Mouse (Mus musculus) CH12.LX (cell line): ENCODE data around the gene Grin2c.

Source experiments
- CHD1 ChIP-seq: IDR thresholded peaks from 2 replicates; pipeline ENCODE4 v1.6.1; 2012; ENCODE audit warnings: low read depth, low read length, improper control_type of control experiment, inconsistent platforms
- EP300 ChIP-seq: IDR thresholded peaks from 2 replicates; pipeline ENCODE4 v1.6.1; 2011; ENCODE audit warnings: low read length, improper control_type of control experiment
- MAFK ChIP-seq: IDR thresholded peaks from 2 replicates; pipeline ENCODE4 v1.6.1; 2011; ENCODE audit warnings: low read length, improper control_type of control experiment; ENCODE audit not compliant: insufficient replicate concordance
- MAX ChIP-seq: IDR thresholded peaks from 2 replicates; pipeline ENCODE4 v1.6.1; 2011; ENCODE audit warnings: low read length, improper control_type of control experiment
- POLR2AphosphoS2 ChIP-seq: IDR thresholded peaks from 2 replicates; pipeline ENCODE4 v1.6.1; 2011; ENCODE audit warnings: low read depth, low read length, improper control_type of control experiment
- ZC3H11A ChIP-seq: IDR thresholded peaks from 2 replicates; pipeline ENCODE4 v1.6.1; 2012; ENCODE audit warnings: low read depth, mild to moderate bottlenecking, inconsistent platforms, low read length, improper control_type of control experiment
- ZMIZ1 ChIP-seq: IDR thresholded peaks from 2 replicates; pipeline ENCODE4 v1.6.1; 2012; ENCODE audit warnings: low read depth, mild to moderate bottlenecking, inconsistent platforms, low read length, improper control_type of control experiment

GRCm38 (mm10) chr11:115314249-115314648 lies 47.2 kb upstream of the Grin2c start:
- no peak for TF ChIP-seq MAX
- no peak for TF ChIP-seq CHD1
- TF ChIP-seq ZC3H11A, result no peak
- TF ChIP-seq MAFK, result no peak
- no peak for TF ChIP-seq POLR2AphosphoS2
- TF ChIP-seq EP300, result no peak
- TF ChIP-seq ZMIZ1, result no peak
